Mouse (Mus musculus): ENCODE data around the gene Fam166a. TPM values are rescaled to one million over a fixed set of nuclear protein-coding genes. Genes with fewer than 3 reads are reported as not detected.

Fam166a gene
- 0.91 TPM in 1 of 2 replicates, not detected in the other for polyA plus RNA-seq (2014; fragmentation: Nextera tagmentation; extraction: Ambion mirVana)

DNA sequence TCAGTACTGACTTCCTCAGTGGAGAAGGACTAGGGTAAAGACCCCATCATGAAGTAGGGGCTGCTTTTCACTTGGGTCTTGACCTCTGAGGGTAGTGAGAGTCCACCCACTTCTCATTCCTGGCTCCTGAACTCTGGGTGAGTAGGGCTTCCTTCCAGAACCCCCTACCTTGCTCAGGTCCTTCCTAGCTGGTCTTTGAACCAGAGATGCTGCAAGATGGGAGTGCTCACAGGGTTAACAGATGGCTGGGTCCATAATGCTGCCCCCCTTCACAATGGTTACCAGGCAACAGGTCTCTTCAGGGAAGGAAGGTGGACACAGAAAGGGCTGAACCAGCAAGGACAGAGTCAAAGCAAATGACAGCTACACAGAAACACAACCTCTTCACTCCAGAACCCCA lies at the start of gene Fam166a:
Gene Fam166a, plus strand, starts transcription at position 301 of the 400 bp plus-strand sequence.
- H3K9me3 ChIP-seq (ENCODE audit: control insufficient read depth, low read length), result no peaks in the 10 kb centered on the region
- no peaks in the 10 kb centered on the region for H3K27me3 ChIP-seq (ENCODE audit: control insufficient read depth, insufficient read depth, low read length)
- H3K4me3 ChIP-seq (ENCODE audit: low read depth, low read length), result no peak within 1 kb of the TSS
- no peaks in the 10 kb centered on the region for H3K36me3 ChIP-seq (ENCODE audit: control insufficient read depth, insufficient read depth, low read length)
- no peak for ATAC-seq (ENCODE audit: low read depth)
- no peak within 1 kb of the TSS for H3K27ac ChIP-seq (ENCODE audit: low read depth, low read length)
- H3K4me2 ChIP-seq (ENCODE audit: low read depth, low read length), result no peak within 1 kb of the TSS
- no peak within 1 kb of the TSS for H3K9ac ChIP-seq (replicated peaks; ENCODE audit: low read depth, low read length)
- H3K4me1 ChIP-seq (ENCODE audit: control insufficient read depth, insufficient read depth, low read length), result peaks cover 3% of the 10 kb centered on the region; the same call in 1 of the 2 replicates

DNA sequence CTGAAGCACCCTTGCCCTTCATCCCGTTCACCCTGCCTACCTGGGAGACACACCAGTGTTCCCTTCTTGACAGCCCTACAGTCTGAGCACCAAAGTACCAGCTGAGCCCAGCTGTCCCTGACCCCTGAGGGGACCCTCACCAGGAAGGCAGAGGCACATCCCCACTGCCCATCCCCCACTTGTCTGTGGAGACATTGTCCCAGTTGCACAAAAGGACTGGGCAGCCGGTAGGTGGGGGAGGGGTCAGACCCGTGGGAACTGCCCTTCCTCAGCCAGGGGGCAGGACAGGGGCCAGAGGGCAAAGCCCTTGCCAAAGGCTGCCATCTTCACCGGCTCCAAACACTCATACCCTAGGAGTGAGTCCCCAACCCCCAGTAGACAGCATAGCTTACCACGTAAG lies 48.8 kb upstream of the Fam166a start:
- no peak overlapping the region for H3K4me2 ChIP-seq (ENCODE audit: low read depth, low read length)
- H3K4me3 ChIP-seq (ENCODE audit: low read depth, low read length), result no peak overlapping the region
- H3K4me1 ChIP-seq (ENCODE audit: control insufficient read depth, insufficient read depth, low read length), result peaks cover 8% of the 10 kb centered on the region
- H3K36me3 ChIP-seq (ENCODE audit: control insufficient read depth, insufficient read depth, low read length), result no peaks in the 10 kb centered on the region
- WGBS, result 11% methylated on average over 5 of the region's 5 CpGs
- no peak overlapping the region for H3K9ac ChIP-seq (replicated peaks; ENCODE audit: low read depth, low read length)
- no peaks in the 10 kb centered on the region for H3K9me3 ChIP-seq (ENCODE audit: control insufficient read depth, low read length)
- ATAC-seq (ENCODE audit: low read depth), result no peak
- H3K27me3 ChIP-seq (ENCODE audit: control insufficient read depth, insufficient read depth, low read length), result no peaks in the 10 kb centered on the region
- no peak overlapping the region; the same call in 1 of the 2 replicates for H3K27ac ChIP-seq (ENCODE audit: low read depth, low read length)

DNA sequence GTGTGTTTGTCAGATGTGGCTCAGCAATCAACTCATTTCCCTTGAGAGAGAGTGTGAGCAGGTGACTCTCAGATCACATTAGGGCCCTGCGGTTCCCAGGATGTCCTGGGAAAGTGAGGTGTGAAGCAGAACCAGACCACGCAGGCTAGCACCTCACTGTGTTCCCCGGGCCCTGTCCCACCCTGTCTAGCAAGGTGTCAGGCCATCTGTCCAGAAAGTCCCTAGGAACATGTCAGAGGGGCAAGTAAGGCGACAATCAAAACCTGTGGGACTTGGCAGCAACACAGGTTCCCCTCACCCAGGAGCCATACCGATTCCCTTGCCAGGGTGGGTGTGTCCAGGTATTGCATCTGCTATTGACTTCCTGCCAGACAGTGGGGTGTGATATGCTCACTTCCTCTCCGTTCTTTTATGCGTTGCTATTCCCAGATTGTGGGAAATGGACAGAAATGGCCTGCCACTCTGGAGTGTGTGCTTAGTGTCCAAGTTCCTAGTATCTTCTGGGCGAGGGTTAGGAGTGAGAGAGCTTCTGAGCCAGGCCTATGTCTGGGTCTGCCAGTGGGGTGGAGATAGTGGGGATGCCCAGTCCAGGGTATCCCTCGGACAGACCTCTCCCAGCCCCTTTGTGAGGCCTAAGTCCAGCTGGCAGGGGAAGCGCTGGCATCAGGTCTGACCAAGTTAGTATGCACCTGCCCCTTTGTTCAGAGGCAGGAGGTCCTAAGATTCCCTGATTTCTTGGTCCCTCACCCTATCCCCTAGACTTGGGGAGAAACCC lies 48.0 kb upstream of the Fam166a start:
- Histone ChIP-seq H3K27ac (ENCODE audit: low read depth, low read length) (no peak overlapping the region), H3K36me3 (ENCODE audit: control insufficient read depth, insufficient read depth, low read length) (no peaks in the 10 kb centered on the region), H3K4me3 (ENCODE audit: low read depth, low read length) (no peak overlapping the region), H3K27me3 (ENCODE audit: control insufficient read depth, insufficient read depth, low read length) (no peaks in the 10 kb centered on the region), H3K9ac (replicated peaks; ENCODE audit: low read depth, low read length) (no peak overlapping the region), H3K4me2 (ENCODE audit: low read depth, low read length) (no peak overlapping the region), H3K9me3 (ENCODE audit: control insufficient read depth, low read length) (no peaks in the 10 kb centered on the region), H3K4me1 (ENCODE audit: control insufficient read depth, insufficient read depth, low read length) (peaks cover 8% of the 10 kb centered on the region)
- WGBS, result 71% methylated on average over 10 of the region's 10 CpGs
- ATAC-seq (ENCODE audit: low read depth), result no peak

DNA sequence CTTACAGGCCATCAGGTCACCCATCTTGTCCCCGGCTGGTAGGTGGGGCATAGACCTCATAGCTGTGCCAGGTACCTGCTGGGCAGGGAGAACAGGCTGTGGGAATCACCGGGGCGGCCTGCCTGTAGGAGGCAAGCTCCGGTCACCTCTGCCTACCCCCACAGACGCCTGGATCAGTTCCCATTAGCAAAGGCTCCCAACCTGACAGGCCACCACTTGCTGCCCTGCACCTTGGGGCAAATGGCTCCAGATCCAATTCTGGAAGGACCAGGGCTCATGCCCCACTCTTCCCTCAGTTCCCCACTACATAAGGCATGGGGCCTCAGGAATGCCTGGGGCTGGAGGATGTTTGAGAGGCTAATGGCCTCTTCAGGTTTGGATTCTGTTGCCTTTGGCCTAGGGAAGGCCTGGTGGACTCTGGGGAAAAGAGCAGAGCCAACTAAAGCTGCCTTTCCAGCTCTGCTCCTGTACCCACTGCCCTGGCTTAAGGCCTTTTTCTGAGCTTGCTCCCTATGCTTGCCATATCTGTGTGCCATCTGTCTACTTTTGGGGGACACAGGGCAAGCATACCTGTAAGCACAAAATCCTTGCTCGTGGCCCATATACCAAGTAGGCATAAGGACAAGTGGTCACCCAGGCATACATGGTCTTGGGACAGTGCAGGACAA lies 47.3 kb upstream of the Fam166a start:
- ATAC-seq (ENCODE audit: low read depth), result no peak
- H3K4me3 ChIP-seq (ENCODE audit: low read depth, low read length), result no peak overlapping the region
- no peaks in the 10 kb centered on the region for H3K36me3 ChIP-seq (ENCODE audit: control insufficient read depth, insufficient read depth, low read length)
- no peaks in the 10 kb centered on the region for H3K27me3 ChIP-seq (ENCODE audit: control insufficient read depth, insufficient read depth, low read length)
- peaks cover 8% of the 10 kb centered on the region for H3K4me1 ChIP-seq (ENCODE audit: control insufficient read depth, insufficient read depth, low read length)
- no peak overlapping the region for H3K27ac ChIP-seq (ENCODE audit: low read depth, low read length)
- WGBS, result 91% methylated on average over 6 of the region's 6 CpGs
- H3K9me3 ChIP-seq (ENCODE audit: control insufficient read depth, low read length), result no peaks in the 10 kb centered on the region
- H3K9ac ChIP-seq (replicated peaks; ENCODE audit: low read depth, low read length), result no peak overlapping the region
- H3K4me2 ChIP-seq (ENCODE audit: low read depth, low read length), result no peak overlapping the region

DNA sequence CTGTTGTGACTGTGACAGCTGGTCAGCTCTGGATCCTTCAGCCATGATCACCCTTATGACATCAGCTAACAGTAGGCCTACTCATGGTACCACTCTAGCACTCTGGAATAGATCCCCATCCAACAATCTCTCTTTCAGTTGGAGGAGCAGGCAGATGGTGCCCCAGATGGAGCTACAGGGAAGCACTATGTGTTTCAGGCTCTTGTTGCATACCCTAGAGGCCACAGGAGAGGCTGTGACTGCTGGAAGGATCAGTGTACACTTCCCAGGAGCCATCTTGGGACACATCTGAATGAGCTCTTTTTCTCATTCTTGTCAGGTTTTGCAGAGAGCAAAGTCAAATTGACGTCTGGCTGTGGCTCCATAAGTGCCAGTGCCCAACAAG lies 46.8 kb upstream of the Fam166a start:
- WGBS, result 52% methylated on average over 1 of the region's 1 CpGs
- no peak overlapping the region for H3K27ac ChIP-seq (ENCODE audit: low read depth, low read length)
- no peak overlapping the region for H3K4me2 ChIP-seq (ENCODE audit: low read depth, low read length)
- H3K36me3 ChIP-seq (ENCODE audit: control insufficient read depth, insufficient read depth, low read length), result no peaks in the 10 kb centered on the region
- no peak overlapping the region for H3K9ac ChIP-seq (replicated peaks; ENCODE audit: low read depth, low read length)
- ATAC-seq (ENCODE audit: low read depth), result no peak
- H3K4me1 ChIP-seq (ENCODE audit: control insufficient read depth, insufficient read depth, low read length), result peaks cover 9% of the 10 kb centered on the region
- no peaks in the 10 kb centered on the region for H3K9me3 ChIP-seq (ENCODE audit: control insufficient read depth, low read length)
- H3K27me3 ChIP-seq (ENCODE audit: control insufficient read depth, insufficient read depth, low read length), result no peaks in the 10 kb centered on the region
- H3K4me3 ChIP-seq (ENCODE audit: low read depth, low read length), result no peak overlapping the region

DNA sequence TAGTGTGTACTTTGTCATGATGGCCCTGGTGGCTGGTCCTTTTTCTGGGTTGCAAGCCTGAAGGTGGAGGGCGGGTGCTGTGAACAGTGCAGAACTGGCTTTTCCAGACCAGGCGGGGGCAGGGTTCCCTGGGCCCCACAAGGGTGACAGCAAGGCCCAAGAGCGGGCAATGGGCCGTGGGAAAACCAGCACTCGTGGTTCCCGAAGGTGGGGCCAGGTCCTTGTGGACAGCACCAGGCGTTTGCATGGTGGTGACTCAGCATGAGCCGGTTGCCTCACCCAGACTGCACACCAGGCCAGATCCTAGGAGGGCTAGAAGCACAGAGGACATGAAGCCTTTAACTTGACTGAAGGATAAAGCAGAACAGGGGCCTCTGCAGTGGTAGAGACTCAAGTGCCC lies 45.9 kb upstream of the Fam166a start:
- Histone ChIP-seq H3K36me3 (ENCODE audit: control insufficient read depth, insufficient read depth, low read length) (no peaks in the 10 kb centered on the region), H3K4me2 (ENCODE audit: low read depth, low read length) (no peak overlapping the region), H3K27ac (ENCODE audit: low read depth, low read length) (no peak overlapping the region), H3K27me3 (ENCODE audit: control insufficient read depth, insufficient read depth, low read length) (no peaks in the 10 kb centered on the region), H3K9ac (replicated peaks; ENCODE audit: low read depth, low read length) (no peak overlapping the region), H3K9me3 (ENCODE audit: control insufficient read depth, low read length) (no peaks in the 10 kb centered on the region), H3K4me1 (ENCODE audit: control insufficient read depth, insufficient read depth, low read length) (peaks cover 17% of the 10 kb centered on the region), H3K4me3 (ENCODE audit: low read depth, low read length) (no peak overlapping the region)
- ATAC-seq (ENCODE audit: low read depth), result no peak
- WGBS, result 72% methylated on average over 8 of the region's 8 CpGs

DNA sequence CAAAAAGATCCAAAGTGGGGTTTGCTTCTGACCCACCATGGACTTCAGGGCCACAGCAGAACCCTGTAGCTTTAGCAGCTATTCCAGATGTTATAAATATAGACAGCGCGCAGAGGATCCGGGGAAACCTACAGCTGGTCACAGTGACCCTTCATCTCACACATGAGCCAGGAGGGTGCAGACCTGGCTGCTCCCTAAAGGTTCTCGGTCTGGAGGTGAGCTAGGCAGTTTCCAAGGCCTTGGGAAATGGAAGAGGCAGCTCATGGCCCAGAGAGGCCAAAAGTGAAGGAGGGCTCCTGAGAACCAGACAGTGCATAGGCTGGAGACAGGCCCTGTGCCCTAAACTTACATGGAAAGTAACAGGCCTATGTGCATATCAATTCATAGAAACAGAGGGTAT lies 44.7 kb upstream of the Fam166a start:
- Histone ChIP-seq H3K4me1 (ENCODE audit: control insufficient read depth, insufficient read depth, low read length) (peaks cover 16% of the 10 kb centered on the region), H3K36me3 (ENCODE audit: control insufficient read depth, insufficient read depth, low read length) (no peaks in the 10 kb centered on the region), H3K27me3 (ENCODE audit: control insufficient read depth, insufficient read depth, low read length) (no peaks in the 10 kb centered on the region), H3K27ac (ENCODE audit: low read depth, low read length) (no peak overlapping the region), H3K4me3 (ENCODE audit: low read depth, low read length) (no peak overlapping the region), H3K9me3 (ENCODE audit: control insufficient read depth, low read length) (no peaks in the 10 kb centered on the region), H3K9ac (replicated peaks; ENCODE audit: low read depth, low read length) (no peak overlapping the region), H3K4me2 (ENCODE audit: low read depth, low read length) (no peak overlapping the region)
- WGBS, result 92% methylated on average over 4 of the region's 4 CpGs
- no peak for ATAC-seq (ENCODE audit: low read depth)

DNA sequence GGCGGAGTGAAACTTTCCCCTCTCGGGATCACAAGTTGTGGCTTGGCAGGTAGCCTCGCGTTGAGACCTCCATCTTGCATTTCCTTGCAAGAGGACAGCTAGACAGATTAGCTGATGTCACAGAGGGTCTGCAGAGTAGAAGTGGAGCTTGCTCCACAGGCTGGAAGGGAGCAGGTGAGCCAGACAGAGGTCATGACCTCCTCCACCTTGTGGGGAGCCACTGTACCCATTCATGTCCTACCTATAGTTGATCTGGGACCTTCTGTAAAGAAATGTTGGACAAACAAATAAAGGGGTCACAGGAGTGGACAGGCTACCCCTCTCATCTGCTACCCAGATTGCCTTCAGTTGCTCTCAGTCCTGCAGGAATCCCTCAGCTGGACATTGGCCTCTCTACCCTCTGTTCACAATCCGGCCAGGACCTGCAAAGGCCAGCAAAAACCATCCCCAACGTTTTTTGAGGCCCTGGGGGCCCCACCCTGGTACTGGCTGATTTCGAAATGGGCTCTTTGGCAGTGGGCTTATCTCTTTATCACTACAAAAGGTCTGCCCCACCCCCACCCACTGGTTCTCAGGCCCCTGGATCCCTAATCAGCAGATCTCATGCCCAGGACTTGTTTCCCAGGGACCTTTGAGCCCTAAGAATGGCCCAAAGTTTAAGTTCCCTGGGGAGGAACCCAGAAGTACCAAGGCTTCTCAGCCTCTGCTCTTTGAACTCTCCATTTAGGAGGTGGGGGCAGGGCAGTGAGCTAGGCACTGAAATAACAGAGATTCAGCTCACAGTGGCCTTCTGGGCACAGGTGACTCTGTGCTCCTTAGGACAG lies 43.5 kb upstream of the Fam166a start:
- H3K36me3 ChIP-seq (ENCODE audit: control insufficient read depth, insufficient read depth, low read length), result no peaks in the 10 kb centered on the region
- H3K9me3 ChIP-seq (ENCODE audit: control insufficient read depth, low read length), result no peaks in the 10 kb centered on the region
- ATAC-seq (ENCODE audit: low read depth), result no peak
- no peak overlapping the region for H3K9ac ChIP-seq (replicated peaks; ENCODE audit: low read depth, low read length)
- no peak overlapping the region for H3K4me2 ChIP-seq (ENCODE audit: low read depth, low read length)
- no peak overlapping the region for H3K27ac ChIP-seq (ENCODE audit: low read depth, low read length)
- H3K27me3 ChIP-seq (ENCODE audit: control insufficient read depth, insufficient read depth, low read length), result no peaks in the 10 kb centered on the region
- WGBS, result 62% methylated on average over 7 of the region's 7 CpGs
- no peak overlapping the region for H3K4me3 ChIP-seq (ENCODE audit: low read depth, low read length)
- H3K4me1 ChIP-seq (ENCODE audit: control insufficient read depth, insufficient read depth, low read length), result peaks cover 13% of the 10 kb centered on the region

DNA sequence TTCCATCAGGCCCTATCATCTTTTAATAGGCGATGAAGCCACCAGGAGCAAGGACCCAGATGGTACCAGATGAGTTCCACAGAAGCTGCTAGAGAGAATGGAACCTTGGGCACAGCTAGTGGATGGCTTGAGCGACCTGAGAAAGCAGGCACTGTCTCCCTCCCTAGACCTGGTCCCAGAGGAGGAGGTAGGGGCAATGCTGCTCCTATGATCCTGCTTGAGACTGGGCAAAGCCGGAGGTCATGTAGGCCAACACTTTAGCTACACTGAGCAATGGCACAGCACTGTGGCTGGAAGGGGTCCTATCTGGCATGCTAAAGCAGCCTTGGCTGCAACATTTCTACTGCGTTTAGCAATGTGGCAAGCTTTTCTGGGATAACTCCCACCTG lies 42.9 kb upstream of the Fam166a start:
- H3K4me1 ChIP-seq (ENCODE audit: control insufficient read depth, insufficient read depth, low read length), result peaks cover 15% of the 10 kb centered on the region
- ATAC-seq (ENCODE audit: low read depth), result no peak
- 86% methylated on average over 4 of the region's 4 CpGs for WGBS
- H3K9me3 ChIP-seq (ENCODE audit: control insufficient read depth, low read length), result no peaks in the 10 kb centered on the region
- H3K36me3 ChIP-seq (ENCODE audit: control insufficient read depth, insufficient read depth, low read length), result no peaks in the 10 kb centered on the region
- H3K27ac ChIP-seq (ENCODE audit: low read depth, low read length), result no peak overlapping the region
- no peak overlapping the region for H3K9ac ChIP-seq (replicated peaks; ENCODE audit: low read depth, low read length)
- H3K4me2 ChIP-seq (ENCODE audit: low read depth, low read length), result no peak overlapping the region
- H3K27me3 ChIP-seq (ENCODE audit: control insufficient read depth, insufficient read depth, low read length), result no peaks in the 10 kb centered on the region
- H3K4me3 ChIP-seq (ENCODE audit: low read depth, low read length), result no peak overlapping the region

Data from neural tube, embryonic 14.5 days (tissue).